10 mouse cellular contexts compared by ENCODE assay signal in genomic region chr5:141138771-141139360, GRCm38 (mm10).
DNase-seq lines count a peak whose midpoint lies in the region; ATAC-seq and TF ChIP-seq lines count a peak whose summit lies in the region.
"Had no signal": no experiment of that assay in that cellular context is flagged by ENCODE, and none has a peak within 500 bp of the region (broad histone marks: within the 10 kb centered on the region; RNA-seq: fewer than 3 reads in every experiment).

No protein-coding gene starts in this region.

- H3K27ac ChIP-seq in layer of hippocampus, adult 2 months, result no peak overlapping the region
- 0 out of 2 replicates have a peak overlapping the region, but pooled peaks have one; percentile 23 for H3K27ac ChIP-seq in embryonic facial prominence, embryonic 12.5 days
- peak overlapping the region; percentile 69 for H3K27ac ChIP-seq in heart, embryonic 15.5 days
- H3K27ac ChIP-seq in midbrain, embryonic 15.5 days, result peak overlapping the region; percentile 62
- H3K27ac ChIP-seq: liver, embryonic 14.5 days had no signal

- H3K4me2 ChIP-seq in embryonic facial prominence, embryonic 12.5 days (replicated peaks), result peak overlapping the region; percentile 33
- peak overlapping the region; percentile 37 for H3K4me2 ChIP-seq in heart, embryonic 15.5 days
- H3K4me2 ChIP-seq in midbrain, embryonic 15.5 days, result peak overlapping the region; percentile 32

- DNase-seq in layer of hippocampus, adult 2 months (ENCODE audit: low spot score in 2 of 2), result no peak
- DNase-seq in layer of hippocampus, postnatal 14 days (ENCODE audit: low spot score in 2 of 2), result no peak
- no peak for DNase-seq in c-Kit-positive CD71-positive TER-119-positive erythroid progenitor cells, embryonic 14.5 days (ENCODE audit: low spot score)
- no peak for DNase-seq in spleen, postnatal 36 days (ENCODE audit: low spot score in 2 of 2)
- no peak for DNase-seq in cerebellum, postnatal 36 days

- TF ChIP-seq CTCF in layer of hippocampus, adult 2 months (conservative IDR thresholded peaks at IDR 0.05), result no peak

- no peaks in the 10 kb centered on the region for H3K36me3 ChIP-seq in embryonic facial prominence, embryonic 12.5 days
- H3K36me3 ChIP-seq in heart, embryonic 15.5 days, result no peaks in the 10 kb centered on the region
- H3K36me3 ChIP-seq in midbrain, embryonic 15.5 days (replicated peaks), result no peaks in the 10 kb centered on the region

- H3K9ac ChIP-seq in embryonic facial prominence, embryonic 12.5 days, result no peak overlapping the region
- no peak overlapping the region for H3K9ac ChIP-seq in heart, embryonic 15.5 days
- no peak overlapping the region for H3K9ac ChIP-seq in midbrain, embryonic 15.5 days
- H3K9ac ChIP-seq: liver, embryonic 14.5 days had no signal

- peaks cover 27% of the 10 kb centered on the region for H3K4me1 ChIP-seq in embryonic facial prominence, embryonic 12.5 days
- peaks cover 30% of the 10 kb centered on the region for H3K4me1 ChIP-seq in heart, embryonic 15.5 days (replicated peaks)
- H3K4me1 ChIP-seq in midbrain, embryonic 15.5 days, result peaks cover 14% of the 10 kb centered on the region

- H3K4me3 ChIP-seq in layer of hippocampus, adult 2 months, result peak overlapping the region; percentile 27
- H3K4me3 ChIP-seq in embryonic facial prominence, embryonic 12.5 days, result no peak overlapping the region
- no peak overlapping the region for H3K4me3 ChIP-seq in heart, embryonic 15.5 days
- H3K4me3 ChIP-seq in midbrain, embryonic 15.5 days, result no peak overlapping the region

- WGBS in embryonic facial prominence, embryonic 12.5 days, result 45% methylated on average over 12 of the region's 12 CpGs
- WGBS in heart, embryonic 15.5 days, result 35% methylated on average over 12 of the region's 12 CpGs
- WGBS in midbrain, embryonic 15.5 days, result 41% methylated on average over 12 of the region's 12 CpGs

- H3K27me3 ChIP-seq in embryonic facial prominence, embryonic 12.5 days, result no peaks in the 10 kb centered on the region
- no peaks in the 10 kb centered on the region for H3K27me3 ChIP-seq in heart, embryonic 15.5 days
- no peaks in the 10 kb centered on the region for H3K27me3 ChIP-seq in midbrain, embryonic 15.5 days (replicated peaks)
- H3K27me3 ChIP-seq: CH12.LX had no signal

- no peaks in the 10 kb centered on the region for H3K9me3 ChIP-seq in embryonic facial prominence, embryonic 12.5 days
- no peaks in the 10 kb centered on the region for H3K9me3 ChIP-seq in heart, embryonic 15.5 days (replicated peaks)
- H3K9me3 ChIP-seq in midbrain, embryonic 15.5 days, result no peaks in the 10 kb centered on the region

- no peak for ATAC-seq in embryonic facial prominence, embryonic 12.5 days (ENCODE audit: insufficient number of reproducible peaks, insufficient read depth, low FRiP score, low TSS enrichment)
- no peak for ATAC-seq in heart, embryonic 15.5 days (replicated peaks; ENCODE audit: insufficient number of reproducible peaks, insufficient read depth, low FRiP score, low read depth)
- 0 out of 2 replicates have a peak, but pooled peaks have one; percentile 39 for ATAC-seq in midbrain, embryonic 15.5 days (replicated peaks)
